Mouse (Mus musculus) adrenal gland, postnatal 14 days (tissue): ENCODE results near the gene Ddx17. TPM values are rescaled to one million over a fixed set of nuclear protein-coding genes. Genes with fewer than 3 reads are reported as not detected.
A peak's percentile ranks its signal among the peaks of the same experiment; 100 is the strongest.

ENCODE experiments used
- DNase-seq: peaks from one replicate; pipeline ENCODE4 v3.0.0; 2021; ENCODE audit warnings: mixed read lengths
- long read RNA-seq, 2 experiments: library from polyadenylated mRNA; stranded (forward); transcript quantifications; one replicate each; pipeline ENCODE4 v2.0.0; 2021
- total RNA-seq: library from RNA; stranded (reverse); gene quantifications from 2 replicates; pipeline ENCODE4 v1.2.3, GENCODE M21; 2021

Gene Ddx17
- 281 and 315 TPM in 2 replicates for total RNA-seq
- long read RNA-seq, experiment 1, partial matches to known transcripts = 3 of 24 reads
- long read RNA-seq, experiment 1, other reads (novel, unspliced or antisense) = 21 of 24 reads
- long read RNA-seq, experiment 2, full-length matches to known transcripts = 4 of 35 reads
- long read RNA-seq, experiment 2, partial matches to known transcripts = 6 of 35 reads
- long read RNA-seq, experiment 2, other reads (novel, unspliced or antisense) = 25 of 35 reads

- peak; percentile 99 for DNase-seq
These were observed at the start of gene Ddx17 for GRCm38 (mm10) chr15:79546410-79547288. TSS of gene Ddx17 (minus strand) at chr15:79546741.

GRCm38 (mm10) chr15:79581581-79581980 is 35.0 kb upstream of the Ddx17 start:
- DNase-seq = no peak

GRCm38 (mm10) chr15:79577671-79578426 is 31.3 kb upstream of the Ddx17 start:
- DNase-seq = no peak

- DNase-seq = no peak
These were observed 30.4 kb upstream of the Ddx17 start for GRCm38 (mm10) chr15:79576947-79577346.

- DNase-seq = no peak
These were observed 29.1 kb upstream of the Ddx17 start for GRCm38 (mm10) chr15:79575543-79576222.

- no peak for DNase-seq
These were observed 15.9 kb upstream of the Ddx17 start for GRCm38 (mm10) chr15:79562417-79562816.

GRCm38 (mm10) chr15:79559649-79560048 is 13.1 kb upstream of the Ddx17 start:
- DNase-seq = no peak

GRCm38 (mm10) chr15:79552566-79552965 is 6.0 kb upstream of the Ddx17 start:
- no peak for DNase-seq

GRCm38 (mm10) chr15:79548226-79548625 is 1.7 kb upstream of the Ddx17 start:
- DNase-seq = no peak

- peak; percentile 52 for DNase-seq
These were observed 814 bp upstream of the Ddx17 start for GRCm38 (mm10) chr15:79547289-79547820.

- peak; percentile 90 for DNase-seq
These were observed 581 bp downstream of the Ddx17 start for GRCm38 (mm10) chr15:79545921-79546399.

- DNase-seq = no peak
These were observed 1.0 kb downstream of the Ddx17 start for GRCm38 (mm10) chr15:79545496-79545895.

GRCm38 (mm10) chr15:79543968-79544367 is 2.6 kb downstream of the Ddx17 start:
- DNase-seq = no peak

GRCm38 (mm10) chr15:79533796-79534195 is 12.7 kb downstream of the Ddx17 start:
- no peak for DNase-seq

- DNase-seq = no peak
These were observed 16.6 kb downstream of the Ddx17 start for GRCm38 (mm10) chr15:79529935-79530334.

- peak; percentile 23 for DNase-seq
These were observed 18.4 kb downstream of the Ddx17 start for GRCm38 (mm10) chr15:79527991-79528639.

GRCm38 (mm10) chr15:79527192-79527591 is 19.3 kb downstream of the Ddx17 start:
- peak; percentile 32 for DNase-seq

- DNase-seq = peak; percentile 63
These were observed 20.4 kb downstream of the Ddx17 start for GRCm38 (mm10) chr15:79525979-79526768.

GRCm38 (mm10) chr15:79525564-79525963 is 21.0 kb downstream of the Ddx17 start:
- DNase-seq = no peak
